Mouse (Mus musculus): ENCODE data around the gene Haus3. TPM values are rescaled to one million over a fixed set of nuclear protein-coding genes. Genes with fewer than 3 reads are reported as not detected.

The Haus3 gene
- polyA plus RNA-seq (2017; shearing (Covaris generic)), result 105 TPM

GRCm38 (mm10) chr5:34168950-34169891, at the start of gene Haus3, which contains the start of gene Poln:
Haus3 (minus strand) TSS chr5:34169527.
Poln (minus strand) TSS chr5:34169448.

GRCm38 (mm10) chr5:34187601-34188316, 18.4 kb upstream of the Haus3 start, which contains the start of gene Mxd4:
Mxd4 (minus strand) TSS chr5:34187720.

Other genes starting within 250 kb of the Haus3 start
- 60.7 TPM for gene Nelfa, start 233.1 kb downstream of the Haus3 start, polyA plus RNA-seq (2017; shearing (Covaris generic))
- not detected for gene Gm1673, start 186.1 kb downstream of the Haus3 start, polyA plus RNA-seq (2017; shearing (Covaris generic))
- not detected for gene Nat8l, start 173.5 kb downstream of the Haus3 start, polyA plus RNA-seq (2017; shearing (Covaris generic))
- 0.80 TPM for gene Poln, start 79 bp downstream of the Haus3 start, polyA plus RNA-seq (2017; shearing (Covaris generic))
- 49.1 TPM for gene Mxd4, start 18.2 kb upstream of the Haus3 start, polyA plus RNA-seq (2017; shearing (Covaris generic))
- 3.3 TPM for gene Zfyve28, start 118.9 kb upstream of the Haus3 start, polyA plus RNA-seq (2017; shearing (Covaris generic))
- not detected for gene Cfap99, start 119.1 kb upstream of the Haus3 start, polyA plus RNA-seq (2017; shearing (Covaris generic))
- 180 TPM for gene Rnf4, start 166.8 kb upstream of the Haus3 start, polyA plus RNA-seq (2017; shearing (Covaris generic))
- 7.0 TPM for gene Fam193a, start 200.4 kb upstream of the Haus3 start, polyA plus RNA-seq (2017; shearing (Covaris generic))